Mouse (Mus musculus) retina, adult 2 months (tissue): ENCODE results near the gene Ifna2.

Experiments
- DNase-seq: peaks from one replicate; pipeline ENCODE4 v3.0.0-alpha.2; 2012; ENCODE audit warnings: low read depth, low spot score

Gene Ifna2

GRCm38 (mm10) chr4:88653644-88654043, 30.1 kb downstream of the Ifna2 start:
- no peak for DNase-seq

- no peak for DNase-seq
These were observed 39.4 kb downstream of the Ifna2 start, which contains the start of gene Ifna13 for GRCm38 (mm10) chr4:88644359-88644758. Ifna13 (minus strand) TSS chr4:88644459.

DNA sequence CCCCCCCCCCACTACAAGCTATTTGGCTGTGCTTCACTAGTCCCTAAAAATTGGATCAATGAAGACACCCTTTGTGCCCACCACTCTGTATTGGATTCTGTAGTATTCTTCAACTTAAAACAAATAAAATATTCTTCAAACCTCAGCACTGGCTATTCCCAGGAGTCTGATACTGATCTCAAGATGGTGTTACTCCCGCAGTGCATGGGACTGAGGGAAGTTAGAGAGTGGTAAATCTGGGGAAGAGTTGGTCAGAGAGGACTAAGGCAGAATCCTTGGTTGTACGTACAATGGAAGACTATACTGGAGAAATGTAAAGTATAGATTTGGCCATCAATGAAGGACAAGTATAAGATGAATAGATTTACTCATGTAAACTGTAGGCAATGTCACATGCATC, 41.2 kb downstream of the Ifna2 start:
- DNase-seq = no peak

DNA sequence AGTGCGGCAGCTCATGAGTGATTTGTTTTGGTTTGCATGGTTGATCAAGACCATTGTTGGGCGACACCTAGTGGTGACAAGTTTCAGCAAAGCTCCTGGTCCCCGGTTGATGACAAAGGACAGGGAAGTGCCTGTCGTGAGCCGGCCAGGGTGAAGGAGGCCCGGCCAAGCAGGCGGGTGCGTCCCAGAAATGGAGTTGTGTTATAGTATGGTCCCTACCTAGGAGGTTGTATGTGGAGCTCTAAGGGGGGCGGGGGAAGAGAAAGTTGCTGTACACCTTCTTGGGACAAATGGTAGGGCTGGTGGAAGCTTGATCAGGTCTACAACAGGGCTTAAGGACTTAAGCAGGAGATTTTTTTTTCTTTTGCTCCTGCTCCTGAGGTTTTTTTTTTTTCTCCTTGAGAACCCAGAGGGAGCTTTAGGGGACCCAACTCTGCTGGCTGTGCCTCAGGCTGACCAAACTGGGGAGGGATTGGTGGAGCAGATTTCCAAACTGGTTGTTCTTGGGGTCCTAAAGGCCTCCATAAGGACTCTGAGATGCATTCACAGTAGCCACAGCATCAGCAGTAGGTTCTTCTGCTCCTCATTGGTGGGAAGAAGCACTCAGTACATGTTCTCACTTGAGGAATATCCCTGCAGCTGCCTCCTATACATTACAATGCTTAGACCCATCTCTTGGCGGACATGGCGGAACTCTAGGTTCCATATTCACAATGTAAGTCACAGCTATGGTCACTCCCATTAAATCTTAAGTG, 42.5 kb downstream of the Ifna2 start:
- DNase-seq = peak; percentile 94

- DNase-seq = no peak
These were observed 43.0 kb downstream of the Ifna2 start for GRCm38 (mm10) chr4:88640704-88641076.

GRCm38 (mm10) chr4:88634311-88634710, 49.4 kb downstream of the Ifna2 start, which contains the start of gene C87499:
C87499 (minus strand) TSS chr4:88634411.
- DNase-seq = no peak
